Mouse (Mus musculus): Measurements from ENCODE around the gene Fbxo24. TPM values are rescaled to one million over a fixed set of nuclear protein-coding genes. Genes with fewer than 3 reads are reported as not detected.

The Fbxo24 gene
- total RNA-seq, 2 experiments from 2014 or later: 0.15 to 0.28 TPM

DNA sequence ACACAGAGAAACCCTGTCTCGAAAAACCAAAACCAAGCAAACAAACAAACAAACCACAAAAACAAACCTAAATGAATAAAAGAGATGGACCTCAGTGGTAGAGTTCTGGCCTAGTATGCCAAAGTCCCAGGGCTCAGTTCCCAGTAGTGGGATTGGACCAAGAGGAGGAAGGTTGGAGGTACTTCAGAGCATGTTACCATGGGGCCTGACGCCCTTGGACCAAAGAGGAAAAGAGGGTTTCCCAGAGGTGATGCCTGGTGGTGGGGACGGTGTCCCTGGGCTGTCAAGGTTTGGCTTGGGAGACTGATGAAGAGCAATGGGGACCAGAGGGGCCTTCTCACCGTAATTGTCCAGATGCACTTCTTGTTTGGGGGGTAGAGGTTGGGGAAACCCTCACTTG is 18.7 kb downstream of the Fbxo24 start:
- no peak for TF ChIP-seq CTCF (IDR thresholded peaks at IDR 0.05)
- Histone ChIP-seq H3K4me3 (peak overlapping the region; percentile 72), H3K27ac (peak overlapping the region; percentile 88)
- no peak for DNase-seq
- intact Hi-C loops (cut with DNase I): no loop called here

DNA sequence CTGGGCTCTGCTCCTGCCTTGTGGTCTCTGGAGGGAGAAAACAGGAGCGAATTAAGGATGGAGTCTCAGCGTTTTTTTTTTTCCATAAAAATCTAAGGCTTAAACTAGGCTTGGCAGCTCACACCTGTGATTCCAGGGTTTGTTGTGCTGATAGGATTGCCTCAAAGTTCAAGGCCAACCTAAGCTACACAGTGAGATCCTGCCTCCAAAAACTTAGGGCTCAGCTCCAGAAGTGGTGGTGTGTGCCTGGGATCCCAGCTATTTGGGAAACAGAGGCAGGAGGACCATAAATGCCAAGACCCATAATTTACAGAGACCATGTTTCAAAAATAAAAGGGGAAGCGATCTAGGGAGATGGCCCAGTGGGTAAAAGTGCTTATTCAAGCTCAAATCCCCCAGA is 19.5 kb downstream of the Fbxo24 start:
- no peak for DNase-seq
- TF ChIP-seq CTCF (IDR thresholded peaks at IDR 0.05): no peak
- intact Hi-C loops (cut with DNase I): no loop called here
- Histone ChIP-seq H3K27ac (peak overlapping the region; percentile 88), H3K4me3 (peak overlapping the region; percentile 72)

DNA sequence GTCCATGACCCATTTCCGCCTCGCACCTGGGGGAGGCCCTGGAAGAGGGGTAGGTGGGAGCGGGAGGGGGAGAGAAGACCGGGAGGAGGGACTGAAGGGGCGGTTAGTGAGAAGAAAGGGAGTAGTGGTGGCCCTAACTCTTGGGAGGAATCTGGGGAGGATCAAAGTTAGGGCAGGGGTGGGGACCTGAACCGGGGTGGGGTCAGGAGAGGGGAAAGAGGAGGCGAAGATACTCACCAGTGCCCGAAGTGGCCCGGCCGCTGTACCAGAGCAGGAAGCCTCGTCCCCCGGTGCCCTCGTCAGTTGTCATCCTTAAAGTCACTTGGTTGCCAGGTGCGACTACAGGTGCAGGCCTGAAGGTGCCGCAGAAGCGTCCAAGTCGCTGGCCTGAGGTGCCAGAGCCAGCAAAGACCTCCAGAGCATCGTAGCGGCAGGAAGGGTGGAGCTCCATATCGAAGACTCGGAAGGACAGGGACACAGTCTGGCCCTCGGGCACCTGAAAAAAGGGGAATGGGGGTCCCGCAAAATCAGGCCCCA is 20.1 kb downstream of the Fbxo24 start:
- no peak for TF ChIP-seq CTCF (IDR thresholded peaks at IDR 0.05)
- no peak for DNase-seq
- peak overlapping the region; percentile 72 for H3K4me3 ChIP-seq
- H3K27ac ChIP-seq: peak overlapping the region; percentile 88
- intact Hi-C loops (cut with DNase I): no loop called here

DNA sequence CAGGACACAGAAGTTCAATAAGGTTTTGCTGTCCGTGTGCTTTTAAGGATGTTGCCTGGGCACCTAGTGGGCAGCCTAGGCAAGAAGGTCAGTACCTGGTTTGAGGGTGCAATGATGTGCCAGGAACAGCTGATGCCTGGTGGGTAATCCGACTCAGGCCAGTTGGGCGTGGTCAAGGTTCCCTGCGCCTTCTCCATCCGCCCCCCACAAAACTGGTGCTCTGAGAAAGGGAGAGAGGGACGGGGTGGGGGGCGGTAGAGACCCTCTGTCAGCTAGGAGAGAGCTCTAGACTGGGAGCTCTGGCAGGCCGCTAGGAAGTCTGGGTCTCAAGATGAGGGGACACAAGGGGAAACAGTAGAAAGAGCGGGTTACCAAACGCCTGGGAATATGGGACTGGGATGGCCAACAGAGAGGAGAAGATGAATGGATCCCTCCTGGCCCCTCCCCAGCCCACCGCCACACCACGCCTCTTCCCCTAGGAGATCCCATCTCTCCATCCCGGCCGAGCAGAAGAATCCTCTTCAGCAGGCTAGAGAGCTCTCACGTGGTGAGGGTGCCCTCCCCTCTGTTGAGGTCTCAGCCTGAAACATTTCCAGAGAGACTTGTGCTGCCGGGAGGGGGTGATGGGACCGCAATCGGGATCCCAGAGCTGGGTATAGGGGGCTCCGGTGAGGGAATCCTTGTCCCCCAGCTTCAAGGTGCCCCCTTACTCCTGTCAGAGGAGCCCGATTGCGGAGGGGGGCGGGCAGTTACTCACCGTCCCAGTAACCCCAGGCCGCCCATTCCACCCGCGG is 20.7 kb downstream of the Fbxo24 start:
- intact Hi-C loops (cut with DNase I): no loop called here
- DNase-seq: no peak
- peak overlapping the region; percentile 72 for H3K4me3 ChIP-seq
- no peak for TF ChIP-seq CTCF (IDR thresholded peaks at IDR 0.05)
- peak overlapping the region; percentile 88 for H3K27ac ChIP-seq

DNA sequence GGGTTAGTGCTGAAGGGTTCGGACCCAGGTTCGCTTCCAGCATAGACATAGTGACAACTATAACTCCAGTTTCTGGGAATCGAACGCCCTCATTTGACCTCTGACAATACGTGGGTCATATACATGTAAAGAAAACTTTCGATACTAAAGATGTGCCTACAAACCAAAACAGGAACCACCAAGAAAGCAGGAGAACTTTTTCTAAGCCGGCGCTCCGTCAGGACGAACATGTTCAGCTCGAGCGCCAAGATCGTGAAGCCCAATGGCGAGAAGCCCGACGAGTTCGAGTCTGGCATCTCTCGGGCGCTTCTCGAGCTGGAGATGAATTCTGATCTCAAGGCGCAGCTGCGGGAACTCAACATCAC is 27.5 kb downstream of the Fbxo24 start:
- intact Hi-C loops (cut with DNase I): loop anchor here (1.0 to 5.0 kb wide), 3 partner anchors 27 to 99 kb away; partner anchors contain the start of genes Epo, Gnb2 and Pop7
- TF ChIP-seq CTCF (IDR thresholded peaks at IDR 0.05): no peak
- peak overlapping the region; percentile 82 for H3K4me3 ChIP-seq
- peak overlapping the region; percentile 99 for H3K27ac ChIP-seq
- peak; percentile 69 for DNase-seq

DNA sequence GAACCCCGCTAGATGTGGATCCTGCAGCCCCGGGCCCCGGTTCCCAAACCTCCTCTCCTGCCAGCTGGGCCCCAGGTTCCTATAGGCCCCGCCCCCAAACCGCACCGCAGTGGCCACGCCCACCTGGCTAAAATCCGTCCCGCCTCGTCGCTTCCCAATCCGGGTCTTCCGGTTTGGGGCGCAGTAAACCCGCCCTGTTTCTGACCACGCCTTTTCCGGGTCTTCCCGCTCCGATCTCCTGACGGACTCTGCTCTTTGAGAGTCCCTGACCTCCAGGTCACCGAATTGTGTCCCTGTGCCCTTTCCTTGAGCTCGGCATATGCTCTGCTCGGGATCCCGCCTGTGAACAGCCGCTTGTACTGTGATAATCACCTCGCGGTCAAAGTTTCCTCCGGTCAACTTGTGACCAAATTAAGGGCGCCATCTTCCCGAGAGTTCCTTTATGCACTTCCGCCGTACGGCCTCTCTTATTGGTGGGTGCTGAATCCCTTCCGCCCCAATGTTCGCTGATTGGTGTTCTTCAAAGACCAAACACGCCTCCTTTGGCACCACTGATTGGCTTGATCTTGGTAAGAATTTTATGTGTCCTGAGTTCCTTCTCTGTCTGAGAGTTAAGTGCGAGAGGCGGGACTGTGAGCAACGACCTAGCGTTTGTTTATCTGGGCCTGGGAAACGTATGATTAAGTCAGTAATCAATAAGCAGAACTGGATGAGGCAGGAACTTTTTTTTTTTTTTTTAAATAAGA is 28.0 kb downstream of the Fbxo24 start, which contains the start of gene Mospd3:
Gene Mospd3 (minus strand): TSS at position 440 of the 746 bp plus-strand sequence.
- intact Hi-C loops (cut with DNase I): loop anchor here (1.0 to 5.0 kb wide), 3 partner anchors 28 to 98 kb away; partner anchors contain the start of genes Epo, Gnb2 and Pop7
- Histone ChIP-seq H3K27ac (peak within 1 kb of the TSS; percentile 99), H3K4me3 (peak within 1 kb of the TSS; percentile 82)
- DNase-seq: peak; percentile 97
- no peak for TF ChIP-seq CTCF (IDR thresholded peaks at IDR 0.05)

- no peak for TF ChIP-seq CTCF (IDR thresholded peaks at IDR 0.05)
- Histone ChIP-seq H3K4me3 (peak overlapping the region; percentile 82), H3K27ac (peak overlapping the region; percentile 99)
- intact Hi-C loops (cut with DNase I): loop anchor here (5.0 kb wide), 2 partner anchors 68 to 98 kb away; partner anchors contain the start of genes Epo, Gnb2 and Pop7
- DNase-seq: no peak
Measured at GRCm38 (mm10) chr5:137600281-137600618, 28.6 kb downstream of the Fbxo24 start.

DNA sequence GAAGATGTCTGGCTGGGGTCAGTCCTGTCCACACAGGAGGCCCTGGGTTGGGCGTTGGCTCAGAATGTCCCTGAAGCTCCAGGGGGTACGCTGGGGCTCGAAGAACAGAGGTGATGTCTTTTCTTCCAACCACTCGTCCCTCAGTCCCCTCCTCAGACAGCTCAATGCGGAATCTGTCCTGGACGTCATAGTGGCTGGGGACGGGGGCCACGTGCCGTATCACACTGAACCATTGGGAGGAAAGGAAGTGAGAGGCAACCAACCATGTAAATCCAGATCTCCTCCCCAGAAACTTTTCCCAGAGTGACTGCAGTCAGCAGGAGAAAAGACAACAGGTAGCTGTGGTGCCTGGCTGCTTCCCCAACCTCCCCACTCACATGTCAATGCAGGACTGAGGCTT is 29.2 kb downstream of the Fbxo24 start:
- no peak for DNase-seq
- intact Hi-C loops (cut with DNase I): no loop called here
- Histone ChIP-seq H3K27ac (peak overlapping the region; percentile 99), H3K4me3 (peak overlapping the region; percentile 82)
- no peak for TF ChIP-seq CTCF (IDR thresholded peaks at IDR 0.05)

DNA sequence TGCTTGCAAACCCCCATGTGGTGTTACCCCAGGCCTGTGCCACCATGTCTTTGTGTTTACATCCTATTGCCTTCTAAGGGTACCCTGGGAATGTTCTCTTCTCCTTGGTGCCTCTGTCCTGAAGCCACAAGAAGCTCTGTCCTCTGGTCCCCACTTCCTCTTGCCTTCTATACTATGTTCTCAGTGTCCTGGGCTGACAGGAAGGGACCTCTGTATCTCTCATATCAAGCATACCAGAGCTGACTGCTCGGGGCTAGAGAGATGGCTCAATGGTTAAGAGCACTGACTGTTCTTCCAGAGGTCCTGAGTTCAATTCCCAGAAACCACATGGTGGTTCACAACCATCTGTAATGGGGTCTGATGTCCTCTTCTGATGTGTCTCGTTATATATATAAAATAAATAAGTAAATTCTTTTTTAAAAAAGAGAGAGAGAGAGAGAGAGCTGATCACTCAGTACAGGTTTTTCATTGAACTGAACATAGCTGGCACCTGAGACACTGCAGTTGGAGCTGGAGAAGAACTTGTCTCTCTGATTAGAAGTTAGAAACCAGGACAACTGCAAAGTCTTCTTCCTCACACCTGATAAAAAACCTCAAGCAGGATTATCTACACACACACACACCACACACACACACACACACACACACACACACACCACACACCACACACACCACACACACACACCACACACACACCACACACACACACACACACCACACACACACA is 30.5 kb downstream of the Fbxo24 start:
- no peak for TF ChIP-seq CTCF (IDR thresholded peaks at IDR 0.05)
- intact Hi-C loops (cut with DNase I): no loop called here
- no peak for DNase-seq
- Histone ChIP-seq H3K27ac (no peak overlapping the region), H3K4me3 (no peak overlapping the region)

DNA sequence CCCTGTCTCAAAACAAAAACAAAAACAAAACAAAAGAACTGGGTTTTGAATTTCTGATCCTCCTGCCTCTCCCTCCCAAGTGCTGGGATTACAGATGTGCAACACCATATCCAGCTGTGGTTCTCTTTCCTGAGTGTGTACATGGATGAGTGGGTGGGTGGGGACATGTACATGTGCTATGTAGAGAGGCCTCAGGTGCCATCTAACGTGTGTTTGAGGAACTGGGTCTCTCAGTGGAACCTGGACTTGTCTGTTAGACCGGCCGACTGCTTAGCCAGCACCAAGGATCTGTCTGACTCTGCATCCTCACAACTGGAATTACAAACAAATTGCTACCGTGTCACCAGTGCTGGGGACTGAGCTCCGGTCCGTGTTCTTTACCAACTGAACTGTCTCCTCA is 31.2 kb downstream of the Fbxo24 start:
- Histone ChIP-seq H3K27ac (no peak overlapping the region), H3K4me3 (no peak overlapping the region)
- no peak for DNase-seq
- TF ChIP-seq CTCF (IDR thresholded peaks at IDR 0.05): no peak
- intact Hi-C loops (cut with DNase I): no loop called here

DNA sequence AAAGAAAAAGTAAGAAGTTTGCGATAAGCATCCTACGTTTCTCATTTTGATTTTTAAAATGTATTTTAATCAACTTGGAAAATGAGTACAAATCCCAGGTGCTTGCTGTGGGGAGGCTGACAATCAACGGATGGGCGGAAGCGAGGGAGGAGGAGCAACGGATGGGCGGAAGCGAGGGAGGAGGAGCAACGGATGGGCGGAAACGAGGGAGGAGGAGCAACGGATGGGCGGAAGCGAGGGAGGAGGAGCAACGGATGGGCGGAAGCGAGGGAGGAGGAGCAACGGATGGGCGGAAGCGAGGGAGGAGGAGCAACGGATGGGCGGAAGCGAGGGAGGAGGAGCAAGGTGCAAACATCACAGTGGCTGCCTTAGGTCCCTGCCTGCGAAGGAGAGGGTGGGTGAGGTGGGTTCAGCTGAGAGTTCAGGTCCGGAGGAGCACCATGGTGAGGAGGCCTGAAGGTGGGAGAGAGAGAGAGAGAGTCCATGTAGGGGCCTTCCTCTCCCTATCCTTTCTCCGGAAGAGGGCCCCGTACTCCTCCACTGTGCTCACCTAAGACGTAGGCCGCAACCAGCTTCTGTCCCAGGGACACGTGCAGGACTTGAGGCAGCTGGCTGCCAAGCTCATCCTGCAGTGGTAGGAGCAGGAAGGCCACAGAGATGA is 32.1 kb downstream of the Fbxo24 start:
- intact Hi-C loops (cut with DNase I): no loop called here
- Histone ChIP-seq H3K27ac (peak overlapping the region; percentile 46; the same call in 1 of the 2 replicates), H3K4me3 (peak overlapping the region; percentile 33)
- no peak for TF ChIP-seq CTCF (IDR thresholded peaks at IDR 0.05)
- no peak for DNase-seq

DNA sequence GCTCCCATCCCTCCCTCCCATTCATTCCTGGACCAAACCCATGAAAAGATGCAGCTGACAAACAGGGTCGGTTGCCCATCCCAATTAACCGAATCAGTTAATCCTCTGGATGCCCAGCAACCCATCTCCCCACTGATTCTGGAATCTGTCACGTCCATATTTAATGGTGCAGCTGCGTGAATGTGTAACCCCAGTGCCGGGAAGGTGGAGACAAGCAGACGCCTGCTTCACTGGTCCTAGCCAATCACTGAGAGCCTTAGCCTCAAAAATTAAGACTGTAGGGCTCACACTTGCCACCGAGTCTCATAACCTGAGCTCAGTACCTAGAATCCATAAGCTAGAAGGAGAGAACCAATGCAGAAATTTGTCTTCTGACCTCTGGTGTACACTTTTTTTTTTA is 32.9 kb downstream of the Fbxo24 start:
- intact Hi-C loops (cut with DNase I): no loop called here
- TF ChIP-seq CTCF (IDR thresholded peaks at IDR 0.05): no peak
- Histone ChIP-seq H3K4me3 (no peak overlapping the region), H3K27ac (no peak overlapping the region)
- no peak for DNase-seq

All from gastrocnemius, adult 2 months (tissue).